Mouse (Mus musculus) Muller cell, postnatal 12 days (primary cell): Measurements from ENCODE around the gene Btnl6.
"Not testable (repeated sequence)": the region's sequence is repeated elsewhere in the genome, so short reads cannot be mapped to it uniquely, and the experiment has no call there.

Experiments
- DNase-seq: peaks from one replicate; pipeline ENCODE4 v3.0.0-alpha.2; 2015; ENCODE audit errors: inconsistent ontology term

Gene Btnl6

DNA sequence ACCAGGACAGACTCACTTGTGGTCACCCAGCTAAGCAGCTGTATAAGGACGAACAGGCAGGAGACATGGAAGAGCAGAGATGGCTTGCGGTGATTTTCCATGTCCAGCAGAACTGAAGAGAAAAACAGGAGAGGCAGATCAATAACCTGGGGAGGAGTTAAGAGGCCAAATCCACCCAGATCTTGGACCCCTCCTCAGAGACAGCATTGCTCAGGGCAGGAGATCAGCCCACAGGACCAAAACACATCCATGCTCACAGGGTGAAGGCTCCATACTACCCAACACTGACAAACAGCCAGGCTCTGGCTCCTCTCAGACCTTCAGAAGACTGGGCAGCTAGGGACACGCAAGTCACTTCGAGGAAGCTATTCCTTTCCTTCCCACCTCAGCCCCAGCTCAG lies at the start of gene Btnl6:
Btnl6 (minus strand) TSS at position 101 of the 400 bp plus-strand sequence.
- no peak for DNase-seq

DNA sequence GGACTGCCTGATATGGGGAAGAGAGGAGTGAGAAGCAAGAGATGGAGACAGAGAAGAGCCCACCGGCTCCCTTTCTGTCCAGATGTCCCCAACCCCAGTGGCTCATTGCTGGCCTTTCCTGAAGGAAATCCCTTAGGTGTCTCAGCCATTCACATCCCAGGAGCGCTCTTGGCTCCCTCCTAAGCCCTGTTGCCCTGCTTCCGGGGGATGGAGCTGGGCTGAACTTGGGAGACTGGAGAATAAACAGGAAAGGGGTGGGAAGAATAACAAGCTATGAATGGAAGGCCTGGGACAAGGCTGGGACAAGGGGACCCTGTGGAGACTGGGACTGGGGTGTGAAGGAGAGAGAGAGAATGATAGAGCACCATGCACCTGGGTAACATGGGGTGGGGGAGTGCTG lies 47.6 kb upstream of the Btnl6 start:
- peak; percentile 10 for DNase-seq

DNA sequence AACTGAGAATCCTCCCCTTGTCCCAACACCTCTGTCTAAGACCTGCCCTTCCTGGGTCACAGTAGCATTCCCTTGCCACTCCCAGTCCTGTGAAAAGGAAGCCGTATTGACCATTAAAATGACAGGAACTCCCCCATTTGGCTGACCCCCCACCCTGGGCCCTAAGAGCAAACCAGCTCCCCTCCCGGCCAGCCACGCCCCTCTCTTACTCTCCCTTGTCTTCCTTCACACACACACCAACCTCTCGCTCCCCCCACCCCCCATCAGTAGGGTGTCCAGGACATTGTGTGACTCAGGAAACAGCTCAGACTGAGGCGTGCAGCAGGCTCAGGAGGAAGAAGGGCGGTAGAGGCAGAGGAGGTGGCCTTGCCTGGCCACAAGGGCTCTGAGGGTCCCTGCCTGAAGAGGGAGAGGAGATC lies 46.9 kb upstream of the Btnl6 start, which contains the start of gene Notch4:
Notch4 (plus strand) TSS at position 266 of the 419 bp plus-strand sequence.
- DNase-seq: peak; percentile 58

DNA sequence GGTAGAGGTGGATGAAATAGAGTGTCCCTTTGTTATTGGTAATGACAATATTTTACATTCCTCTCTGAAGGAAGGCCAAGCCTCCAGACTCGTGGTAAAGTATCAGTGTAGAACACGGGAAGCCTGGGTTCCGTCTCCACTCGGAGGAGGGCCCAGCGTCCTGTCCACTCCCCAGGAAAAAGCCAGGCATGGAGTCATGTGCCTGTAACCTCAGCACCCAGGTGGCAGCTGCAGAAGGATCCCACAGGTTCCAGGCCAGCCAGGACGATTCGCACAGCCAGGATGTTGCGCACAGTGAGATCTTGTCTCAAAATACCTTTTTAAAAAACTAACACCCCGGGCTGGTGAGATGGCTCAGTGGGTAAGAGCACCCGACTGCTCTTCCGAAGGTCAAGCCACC lies 46.2 kb upstream of the Btnl6 start:
- no peak for DNase-seq

DNA sequence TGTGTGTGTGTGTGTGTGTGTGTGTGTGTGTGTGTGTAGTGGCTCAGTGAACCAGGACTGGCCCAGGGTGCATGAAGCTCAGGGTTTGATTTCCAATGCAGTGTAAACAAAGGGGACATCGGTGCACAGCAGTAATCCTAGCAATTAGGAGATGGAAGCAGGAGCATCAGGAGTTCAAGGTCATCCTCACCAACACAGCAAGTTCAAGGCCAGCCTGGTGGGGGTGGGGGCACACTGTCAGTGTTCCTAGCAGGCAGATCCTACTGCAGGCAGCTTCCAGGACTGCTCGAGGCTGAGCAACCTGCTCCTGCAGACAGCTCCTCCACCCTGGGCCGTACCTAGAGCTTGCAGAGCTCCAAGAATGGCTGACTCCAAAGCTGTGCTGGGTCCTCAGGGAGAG lies 45.4 kb upstream of the Btnl6 start:
- no peak for DNase-seq

DNA sequence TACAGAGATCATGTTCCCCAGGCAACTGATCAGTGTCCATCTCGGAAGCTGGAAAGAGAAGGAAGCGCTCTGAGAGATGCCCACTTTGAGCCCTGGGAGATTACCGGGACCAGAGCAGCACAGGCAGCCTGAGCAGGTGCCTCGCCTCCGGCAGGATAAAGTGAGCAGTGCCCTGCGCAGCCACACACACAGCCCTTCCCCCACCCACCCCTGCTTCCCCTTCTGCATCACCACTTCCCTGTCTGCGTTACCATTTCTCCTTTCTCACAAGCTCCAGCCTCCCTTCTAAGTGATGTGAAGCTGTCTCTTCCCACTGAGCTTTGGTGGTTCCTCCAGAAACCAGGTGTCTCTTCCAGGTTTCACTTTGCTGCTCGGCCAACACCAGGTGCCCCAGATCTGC lies 44.0 kb upstream of the Btnl6 start:
- no peak for DNase-seq

DNA sequence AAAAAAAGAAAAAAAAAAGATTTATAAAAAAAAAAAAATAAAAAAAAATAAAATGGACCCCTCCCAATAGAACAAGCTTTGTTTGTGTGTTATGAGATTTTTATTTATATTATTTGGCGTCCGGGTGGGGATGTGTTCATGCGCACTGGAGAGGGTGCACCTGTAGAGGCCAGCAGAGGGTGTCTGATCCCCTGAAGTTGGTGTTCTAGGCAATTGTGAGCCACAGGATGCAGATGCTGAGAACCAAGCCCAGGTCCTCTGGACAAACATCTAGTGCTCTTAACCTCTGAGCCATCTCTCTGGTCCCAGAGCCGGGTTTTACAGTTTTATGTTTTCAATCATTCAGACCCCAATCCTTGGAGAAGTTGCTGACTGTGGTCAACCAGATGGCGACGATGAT lies 43.3 kb upstream of the Btnl6 start:
- no peak for DNase-seq

DNA sequence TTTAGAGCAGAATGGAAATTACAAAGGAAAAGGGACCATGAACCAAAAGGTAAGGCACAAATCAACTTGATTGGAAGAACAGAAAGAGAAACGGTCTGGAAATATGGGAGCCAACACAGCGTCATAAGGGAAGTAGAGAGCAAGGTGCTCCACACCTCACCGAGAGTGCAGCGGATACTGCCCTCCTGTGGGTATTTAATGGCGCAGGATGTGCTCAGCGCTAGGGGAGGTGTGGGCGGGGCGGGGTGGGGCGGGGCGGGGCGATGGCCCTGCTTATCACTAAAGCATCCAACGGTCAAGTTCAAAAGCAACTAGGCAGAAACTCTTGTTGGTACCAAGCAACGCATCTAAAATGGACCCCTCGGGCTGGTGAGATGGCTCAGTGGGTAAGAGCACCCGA lies 42.7 kb upstream of the Btnl6 start:
- DNase-seq: no peak

DNA sequence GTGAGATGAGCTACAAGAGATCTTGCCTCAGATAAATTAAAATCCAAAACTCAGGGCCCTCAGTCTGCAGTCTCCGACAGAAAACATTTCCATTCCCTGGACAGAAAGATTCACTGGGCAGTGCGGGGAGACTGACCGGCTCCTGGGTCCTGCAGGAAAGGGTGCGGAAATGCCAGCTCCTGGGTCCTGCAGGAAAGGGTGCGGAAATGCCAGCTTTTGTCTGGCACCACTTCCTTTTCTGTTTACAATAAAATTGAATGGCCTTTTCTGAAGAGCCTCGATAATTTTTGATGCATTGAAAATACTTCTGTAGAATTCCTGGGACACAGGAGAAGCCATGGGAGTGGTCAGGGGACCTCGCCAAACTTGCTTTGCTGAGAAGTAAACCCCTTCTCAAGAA lies 42.0 kb upstream of the Btnl6 start:
- no peak for DNase-seq

DNA sequence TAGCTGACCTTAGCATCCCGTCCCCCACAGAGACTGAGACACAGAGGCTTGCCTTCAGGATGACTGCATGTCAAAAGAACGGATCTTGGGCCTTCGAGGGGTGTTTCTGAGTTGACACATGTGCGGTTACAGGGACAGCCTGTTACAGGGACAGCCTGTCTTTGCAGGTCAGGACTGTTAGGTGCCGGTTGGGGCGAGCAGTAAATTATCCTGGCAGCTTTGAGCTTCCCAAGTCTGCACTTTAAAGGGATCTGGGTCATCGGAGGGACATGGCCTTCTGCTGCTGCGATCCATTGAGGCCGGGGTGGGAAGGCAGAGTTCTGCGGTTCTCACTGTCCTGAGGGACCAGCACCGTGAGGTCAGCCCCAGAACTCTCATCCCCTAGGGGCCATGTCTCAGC lies 40.3 kb upstream of the Btnl6 start:
- DNase-seq: no peak

DNA sequence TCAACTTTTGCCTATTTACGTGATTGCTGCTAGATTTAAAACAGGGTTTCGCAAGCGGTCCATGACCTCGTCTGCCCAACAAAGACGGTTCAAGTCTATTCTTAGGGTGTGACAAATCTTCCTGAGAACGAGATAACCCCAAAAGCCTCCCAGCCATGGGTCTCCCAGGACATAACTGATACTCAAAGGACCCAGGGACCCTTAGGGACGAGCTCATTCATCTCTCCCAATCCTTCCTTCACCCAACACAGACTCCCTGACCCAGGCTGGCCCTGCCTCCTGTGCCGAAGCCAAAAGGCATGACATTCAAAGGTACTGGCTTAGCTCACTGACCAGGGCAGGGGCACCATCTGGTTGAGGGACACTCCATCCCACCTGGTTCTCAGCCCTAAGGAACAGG lies 39.3 kb upstream of the Btnl6 start:
- DNase-seq: no peak

DNA sequence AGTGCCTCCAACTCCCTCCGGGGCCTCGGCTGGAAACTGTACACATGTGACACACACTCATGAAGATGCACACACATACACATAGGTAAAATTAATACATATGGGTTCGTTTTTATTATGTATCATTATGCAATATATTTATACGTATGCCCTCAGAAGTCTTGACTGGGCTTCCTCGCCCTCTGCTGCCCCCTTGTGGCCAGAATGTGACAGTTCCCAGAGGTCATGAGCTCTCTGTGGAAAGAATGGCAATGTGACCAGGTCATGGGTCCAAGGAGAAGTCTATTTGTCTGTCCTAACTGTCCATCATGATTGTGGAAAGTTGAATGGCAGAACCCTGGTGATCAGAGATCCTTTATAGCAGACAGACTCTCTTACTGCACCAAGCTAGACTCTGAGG lies 38.3 kb upstream of the Btnl6 start:
- peak; percentile 60 for DNase-seq

DNA sequence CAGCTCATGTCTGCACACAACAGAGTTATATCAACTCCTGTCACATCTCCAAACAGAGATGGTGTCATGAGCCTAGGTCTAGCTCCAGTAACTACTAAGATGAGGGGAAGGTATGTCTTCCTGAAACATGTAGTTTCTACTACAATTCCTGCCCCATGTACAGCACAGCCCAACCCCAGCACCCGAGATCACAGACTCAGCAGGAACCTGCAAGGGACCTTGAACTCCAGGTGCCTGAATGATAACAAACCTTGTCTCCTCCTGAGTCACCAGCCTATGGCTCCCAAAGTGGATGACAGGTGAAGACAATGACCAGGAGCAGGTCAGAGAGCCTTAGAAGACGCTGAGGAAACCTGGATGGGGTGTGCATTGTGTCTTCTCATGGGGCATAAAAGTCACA lies 32.7 kb upstream of the Btnl6 start:
- DNase-seq: no peak

DNA sequence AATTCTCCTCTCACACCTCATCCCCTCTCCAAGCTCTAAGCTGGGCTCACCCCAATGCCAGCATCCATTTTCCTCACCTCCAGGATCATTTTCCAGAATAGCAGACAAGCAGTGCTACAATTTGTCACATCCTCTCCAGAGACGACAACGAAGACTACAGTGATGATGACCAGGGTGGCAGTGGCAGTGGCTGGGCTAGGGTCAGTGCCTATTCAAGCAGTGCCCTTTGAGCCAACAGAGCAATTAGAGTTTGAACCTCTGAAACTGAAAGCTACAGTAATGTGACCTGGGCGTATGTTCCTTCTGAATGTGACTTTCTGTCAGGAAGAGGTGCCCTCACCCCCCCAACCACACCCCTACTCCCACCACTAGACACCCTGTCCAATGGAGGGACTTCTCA lies 32.0 kb upstream of the Btnl6 start:
- DNase-seq: no peak

DNA sequence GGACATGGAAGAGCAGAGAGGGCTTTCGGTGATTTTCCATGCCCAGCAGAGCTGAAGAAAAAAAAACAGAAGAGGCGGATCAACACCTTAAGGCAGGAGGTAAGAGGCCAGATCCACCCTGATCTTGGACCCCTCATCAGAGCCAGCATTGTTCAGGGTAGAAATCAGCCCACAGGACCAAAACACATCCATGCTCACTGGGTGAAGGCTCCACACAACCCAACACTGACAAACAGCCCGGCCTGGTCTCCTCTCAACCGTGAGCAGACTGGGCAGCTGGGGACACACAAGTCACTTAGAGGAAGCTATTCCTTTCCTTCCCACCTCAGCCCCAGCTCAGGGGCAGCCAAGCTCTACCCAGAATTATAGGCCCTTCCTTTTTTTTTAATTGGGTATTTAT lies 30.4 kb upstream of the Btnl6 start:
- DNase-seq: no peak

DNA sequence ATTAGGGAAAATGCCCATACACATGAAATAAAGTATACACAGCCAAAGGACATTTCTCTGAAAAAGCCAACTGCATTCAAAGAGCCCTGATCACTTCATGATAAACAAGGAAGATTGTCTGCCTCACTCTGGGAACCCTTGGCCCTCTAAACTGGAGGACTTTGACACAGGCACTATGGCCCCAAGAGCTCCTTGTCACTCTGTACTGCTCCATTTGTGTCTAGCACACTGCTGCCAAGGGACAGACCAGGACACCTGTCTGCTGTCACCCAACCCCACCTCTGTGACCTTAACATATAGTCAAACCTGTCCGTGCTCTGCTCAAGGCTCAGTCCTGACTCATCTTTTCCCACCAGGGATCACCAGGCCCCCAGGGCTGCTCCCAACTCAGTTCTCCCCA lies 29.6 kb upstream of the Btnl6 start:
- DNase-seq: no peak

DNA sequence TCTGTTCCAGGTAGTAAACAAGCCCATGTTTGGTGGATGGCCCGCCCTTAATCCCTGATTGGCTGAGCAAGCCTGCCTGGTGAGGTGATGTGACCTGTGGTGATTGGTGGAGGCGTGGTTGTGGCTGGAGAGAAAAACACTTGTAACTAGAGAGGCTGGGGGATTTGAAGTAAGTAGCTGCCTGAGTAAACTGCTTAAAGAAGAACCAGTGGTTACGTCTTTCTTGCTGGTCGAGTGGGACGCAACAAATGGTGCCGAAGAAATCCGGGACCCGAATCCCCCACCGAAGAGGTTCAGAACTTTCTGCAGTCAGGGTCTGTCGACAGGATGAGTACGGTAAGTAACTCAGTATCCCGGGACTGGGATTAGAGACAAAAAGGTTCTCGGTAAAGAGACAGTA lies 26.4 kb upstream of the Btnl6 start:
- DNase-seq: not testable (repeated sequence)

DNA sequence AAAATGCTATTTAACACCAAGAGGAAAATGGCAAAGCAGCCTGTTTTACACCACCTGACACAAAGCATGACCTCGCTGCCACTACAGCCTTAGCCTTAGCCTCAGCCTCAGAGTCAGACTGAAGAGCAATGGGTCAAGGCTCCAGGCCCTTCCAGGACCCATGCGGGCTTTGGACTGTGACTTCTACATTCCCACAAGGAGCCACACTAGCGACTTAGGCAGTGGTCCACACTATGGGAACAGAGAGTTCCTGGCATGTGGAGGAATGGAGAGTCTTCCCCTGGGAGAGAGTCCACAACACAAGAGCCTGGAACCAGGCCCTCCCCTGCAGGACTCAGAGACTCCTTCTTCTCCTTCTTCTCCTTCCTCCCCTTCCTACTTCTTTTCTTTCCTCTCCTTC lies 15.5 kb upstream of the Btnl6 start:
- DNase-seq: no peak

DNA sequence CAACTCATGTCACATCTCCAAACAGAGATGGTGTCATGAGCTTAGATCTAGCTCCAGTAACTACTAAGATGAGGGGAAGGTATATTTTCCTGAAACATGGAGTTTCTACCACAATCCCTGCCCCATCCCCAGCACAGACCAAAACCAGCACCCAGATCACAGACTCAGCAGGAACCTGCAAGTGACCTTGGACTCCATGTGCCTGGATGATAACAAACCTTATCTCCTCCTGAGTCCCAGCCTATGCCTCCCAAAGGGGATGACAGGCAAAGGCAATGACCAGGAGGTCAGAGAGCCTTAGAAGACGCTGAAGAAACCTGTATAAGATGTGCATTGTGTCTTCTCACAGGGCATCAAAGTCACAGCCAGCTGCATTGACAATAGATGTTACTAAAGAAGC lies 1.8 kb upstream of the Btnl6 start:
- no peak for DNase-seq

DNA sequence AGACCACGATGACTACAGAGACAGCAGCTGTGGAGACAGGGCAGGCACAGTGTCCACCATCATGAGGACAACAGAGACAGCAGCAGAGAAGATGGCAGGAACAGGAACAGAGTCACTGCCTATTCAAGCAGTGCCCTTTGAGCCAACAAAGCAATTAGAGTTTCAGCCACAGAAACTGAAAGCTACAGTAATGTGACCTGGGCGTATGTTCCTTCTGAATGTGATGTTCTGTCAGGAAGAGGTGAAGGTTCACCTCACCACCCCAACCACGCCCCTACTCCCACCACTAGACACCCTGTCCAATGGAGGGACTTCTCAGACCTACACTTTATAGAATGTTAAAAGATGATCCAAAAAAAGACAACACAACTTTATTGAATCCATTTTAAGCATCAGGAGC lies 1.4 kb upstream of the Btnl6 start:
- not testable (repeated sequence) for DNase-seq

DNA sequence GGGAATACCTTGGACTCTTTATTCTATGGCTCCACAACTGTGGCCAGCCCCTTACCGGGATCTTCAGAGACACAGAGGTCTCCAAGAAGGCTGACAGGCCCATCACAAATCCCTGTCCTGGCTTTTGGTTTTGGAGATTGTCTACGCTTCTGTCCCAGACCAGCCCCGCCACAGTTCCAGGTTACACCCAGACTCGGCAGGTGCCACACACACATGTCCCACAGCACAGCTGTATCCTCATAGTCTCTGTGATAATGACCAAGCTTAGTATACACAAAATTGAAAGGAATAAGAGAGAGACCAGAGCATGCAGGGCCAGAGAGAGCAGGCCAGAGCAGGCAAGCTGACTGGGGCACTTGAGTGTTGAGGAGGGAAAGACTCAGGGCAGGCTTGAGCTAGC lies 643 bp upstream of the Btnl6 start:
- no peak for DNase-seq

DNA sequence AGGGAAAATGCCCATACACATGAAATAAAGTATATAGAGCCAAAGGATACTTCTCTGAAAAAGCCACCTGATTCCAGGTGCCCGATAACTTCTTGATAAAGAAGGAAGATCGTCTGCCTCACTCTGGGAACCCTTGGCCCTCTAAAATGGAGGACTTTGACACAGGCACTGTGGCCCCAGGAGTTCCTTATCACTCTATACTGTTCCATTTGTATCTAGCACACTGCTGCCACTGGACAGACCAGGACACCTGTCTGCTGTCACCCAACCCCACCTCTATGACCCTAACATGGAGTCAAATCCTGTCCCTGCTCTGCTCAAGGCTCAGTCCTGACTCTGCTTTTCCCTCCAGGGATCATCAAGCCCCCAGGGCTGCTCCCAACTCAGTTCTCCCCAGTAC lies 638 bp downstream of the Btnl6 start:
- DNase-seq: no peak

DNA sequence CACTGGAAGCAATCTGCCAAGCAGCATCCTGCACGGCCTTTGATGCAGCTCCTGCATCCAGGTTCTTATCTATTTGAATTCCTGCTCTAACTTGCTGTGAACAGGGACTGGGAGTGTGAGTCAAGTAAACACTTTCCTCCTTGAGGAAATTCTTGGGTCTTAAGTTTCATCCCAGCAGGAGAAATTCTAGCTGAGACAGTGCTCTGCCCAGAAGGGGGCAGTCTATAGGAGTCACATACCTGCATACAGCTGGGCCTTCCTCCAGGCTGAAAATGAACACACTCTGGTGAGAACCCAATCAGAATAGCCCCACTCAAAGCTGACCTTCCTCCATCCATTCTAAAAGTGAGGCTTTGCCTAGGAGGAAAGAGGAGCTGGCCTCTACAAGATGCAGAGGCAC lies 5.4 kb downstream of the Btnl6 start:
- DNase-seq: not testable (repeated sequence)

DNA sequence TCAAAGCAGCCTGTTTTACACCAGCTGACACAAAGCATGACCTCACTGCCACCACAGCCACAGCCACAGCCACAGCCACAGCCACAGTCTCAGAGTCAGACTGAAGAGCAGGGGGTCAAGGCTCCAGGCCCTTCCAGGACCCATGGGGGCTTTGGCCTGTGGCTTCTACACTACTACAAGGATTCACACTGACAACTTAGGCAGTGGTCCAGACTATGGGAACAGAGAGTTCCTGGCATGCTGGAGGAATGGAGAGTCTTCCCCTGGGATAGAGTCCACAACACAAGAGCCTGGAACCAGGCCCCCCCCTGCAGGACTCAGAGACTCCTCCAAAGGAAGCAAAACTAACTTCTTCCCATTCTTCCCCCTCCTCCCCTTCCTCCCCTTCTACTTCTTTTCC lies 9.6 kb downstream of the Btnl6 start:
- DNase-seq: no peak

DNA sequence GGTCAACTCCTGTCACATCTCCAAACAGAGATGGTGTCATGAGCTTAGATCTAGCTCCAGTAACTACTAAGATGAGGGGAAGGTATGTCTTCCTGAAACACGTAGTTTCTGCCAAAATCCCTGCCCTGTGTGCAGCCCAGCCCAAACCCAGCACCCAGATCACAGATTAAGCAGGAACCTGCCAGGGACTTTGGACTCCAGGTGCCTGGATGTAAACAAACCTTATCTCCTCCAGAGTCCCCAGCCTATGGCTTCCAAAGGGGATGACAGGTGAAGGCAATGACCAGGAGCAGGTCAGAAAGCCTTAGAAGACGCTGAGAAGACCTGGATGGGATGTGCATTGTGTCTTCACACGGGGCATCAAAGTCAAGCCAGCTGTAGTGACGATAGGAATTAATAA lies 19.4 kb downstream of the Btnl6 start:
- DNase-seq: not testable (repeated sequence)
